Mouse (Mus musculus) bone marrow, adult 2 months (tissue): ENCODE results near the gene Myo19.

ENCODE experiments used
- CTCF ChIP-seq: fragments of 200-500 bp; IDR thresholded peaks from 2 replicates; pipeline ENCODE4 v1.5.1; 2011; ENCODE audit warnings: low read length, control low read depth; ENCODE audit not compliant: control insufficient read depth, insufficient read depth
- POLR2A ChIP-seq: fragments of 200-500 bp; IDR thresholded peaks from 2 replicates; pipeline ENCODE4 v1.6.1; 2011; ENCODE audit warnings: low read depth, mild to moderate bottlenecking, control low read depth, low read length, borderline replicate concordance; ENCODE audit not compliant: control insufficient read depth

- TF ChIP-seq CTCF (no peak), POLR2A (no peak)
These were observed 759 bp upstream of the Myo19 start for GRCm38 (mm10) chr11:84879007-84879771.
